8 mouse cellular contexts compared by ENCODE assay signal in genomic region chr4:129514300-129514898, GRCm38 (mm10). TPM values are rescaled to one million over a fixed set of nuclear protein-coding genes. Genes with fewer than 3 reads are reported as not detected.
DNase-seq lines count a peak whose midpoint lies in the region; ATAC-seq lines count a peak whose summit lies in the region.

No protein-coding gene starts in this region.

- under 1% methylated on average over 35 of the region's 35 CpGs for WGBS in hindbrain, embryonic 10.5 days
- 1% methylated on average over 34 of the region's 35 CpGs for WGBS in limb, embryonic 15.5 days
- WGBS in stomach, embryonic 16.5 days = under 1% methylated on average over 29 of the region's 35 CpGs

- ATAC-seq in erythroblast, adult 5-6 weeks (replicated peaks; ENCODE audit: low FRiP score, poor library complexity, severe bottlenecking) = 0 out of 2 replicates have a peak, but pooled peaks have one; percentile 19
- peak; percentile 20; the same call in 1 of the 2 replicates for ATAC-seq in limb, embryonic 15.5 days (ENCODE audit: insufficient number of reproducible peaks, low FRiP score, low TSS enrichment, low read depth)
- ATAC-seq in monocyte, adult 5-6 weeks (replicated peaks; ENCODE audit: insufficient number of reproducible peaks, low FRiP score, low TSS enrichment, poor library complexity, severe bottlenecking) = peak; percentile 52
- peak; percentile 47 for ATAC-seq in stomach, embryonic 16.5 days (ENCODE audit: insufficient read depth, low FRiP score)

- peak overlapping the region; percentile 90 for H3K4me3 ChIP-seq in hindbrain, embryonic 10.5 days
- peak overlapping the region; percentile 96 for H3K4me3 ChIP-seq in limb, embryonic 15.5 days
- H3K4me3 ChIP-seq in stomach, embryonic 16.5 days (replicated peaks; ENCODE audit: low read length) = peak overlapping the region; percentile 93

- peak overlapping the region; percentile 100 for H3K27ac ChIP-seq in hindbrain, embryonic 10.5 days
- H3K27ac ChIP-seq in limb, embryonic 15.5 days = peak overlapping the region; percentile 95
- peak overlapping the region; percentile 94 for H3K27ac ChIP-seq in stomach, embryonic 16.5 days (ENCODE audit: low read length)

- peak; percentile 28 to 45 for DNase-seq in cerebellum, postnatal 25 days
- DNase-seq in cerebellum, adult 11-12 months = no peak
- DNase-seq in ZHBTc4 (ENCODE audit: low read depth, low spot score) = peak; percentile 84
- peak; percentile 78 for DNase-seq in hindbrain, embryonic 10.5 days (ENCODE audit: low spot score)

- H3K9ac ChIP-seq in limb, embryonic 15.5 days = peak overlapping the region; percentile 99
- H3K9ac ChIP-seq in stomach, embryonic 16.5 days (ENCODE audit: low read length) = peak overlapping the region; percentile 100

- H3K4me1 ChIP-seq in hindbrain, embryonic 10.5 days (replicated peaks) = peaks cover 63% of the 10 kb centered on the region
- H3K4me1 ChIP-seq in limb, embryonic 15.5 days = peaks cover 28% of the 10 kb centered on the region
- H3K4me1 ChIP-seq in stomach, embryonic 16.5 days (ENCODE audit: control insufficient read depth, insufficient read depth, low read length) = peaks cover 9% of the 10 kb centered on the region; the same call in 1 of the 2 replicates

- H3K4me2 ChIP-seq in limb, embryonic 15.5 days = peak overlapping the region; percentile 72
- H3K4me2 ChIP-seq in stomach, embryonic 16.5 days (ENCODE audit: low read depth, low read length) = peak overlapping the region; percentile 79

- H3K36me3 ChIP-seq in hindbrain, embryonic 10.5 days = peaks cover 49% of the 10 kb centered on the region
- H3K36me3 ChIP-seq in limb, embryonic 15.5 days = peaks cover 27% of the 10 kb centered on the region
- H3K36me3 ChIP-seq in stomach, embryonic 16.5 days (ENCODE audit: control insufficient read depth, insufficient read depth, low read length) = no peaks in the 10 kb centered on the region

- no peaks in the 10 kb centered on the region for H3K27me3 ChIP-seq in hindbrain, embryonic 10.5 days (ENCODE audit: insufficient read depth, poor library complexity, severe bottlenecking)
- no peaks in the 10 kb centered on the region for H3K27me3 ChIP-seq in limb, embryonic 15.5 days
- no peaks in the 10 kb centered on the region for H3K27me3 ChIP-seq in stomach, embryonic 16.5 days (ENCODE audit: control insufficient read depth, insufficient read depth, low read length)

- H3K9me3 ChIP-seq in hindbrain, embryonic 10.5 days = no peaks in the 10 kb centered on the region
- no peaks in the 10 kb centered on the region for H3K9me3 ChIP-seq in limb, embryonic 15.5 days
- no peaks in the 10 kb centered on the region for H3K9me3 ChIP-seq in stomach, embryonic 16.5 days (replicated peaks; ENCODE audit: control insufficient read depth, low read length)

RNA-seq across cellular contexts. Expression of gene Marcksl1, which starts 1.0 kb away (rescaled TPM):
- 12.5 and 23.4 TPM in 2 replicates for total RNA-seq in erythroblast, adult 5-6 weeks (2015; ENCODE audit: low replicate concordance)
- 7.4 and 13.1 TPM in 2 replicates for total RNA-seq in erythroblast, adult 5-6 weeks (2017; ENCODE audit: low replicate concordance)
- polyA plus RNA-seq in hindbrain, embryonic 10.5 days (2016; fragmentation: Nextera tagmentation; extraction: Ambion mirVana) = 1,645 and 2,027 TPM in 2 replicates
- polyA plus RNA-seq in limb, embryonic 15.5 days (2015; fragmentation: Nextera tagmentation; extraction: Ambion mirVana) = 445 and 538 TPM in 2 replicates
- 11.7 to 14.4 TPM (median 14.4 TPM) in 3 replicates for total RNA-seq in monocyte, adult 5-6 weeks (2017)
- 259 and 296 TPM in 2 replicates for polyA plus RNA-seq in stomach, embryonic 16.5 days (2015; fragmentation: Nextera tagmentation; extraction: Ambion mirVana)

RNA-seq across cellular contexts. Expression of gene Fam229a, which starts 23.4 kb away (rescaled TPM):
- 3.3 TPM in 1 of 2 replicates, not detected in the other for total RNA-seq in erythroblast, adult 5-6 weeks (2015; ENCODE audit: low replicate concordance)
- total RNA-seq in erythroblast, adult 5-6 weeks (2017; ENCODE audit: low replicate concordance) = 0.68 and 2.1 TPM in 2 replicates
- 0.41 TPM in 1 of 2 replicates, not detected in the other for polyA plus RNA-seq in hindbrain, embryonic 10.5 days (2016; fragmentation: Nextera tagmentation; extraction: Ambion mirVana)
- not detected in 2 replicates for polyA plus RNA-seq in limb, embryonic 15.5 days (2015; fragmentation: Nextera tagmentation; extraction: Ambion mirVana)
- total RNA-seq in monocyte, adult 5-6 weeks (2017) = not detected in 3 replicates
- polyA plus RNA-seq in stomach, embryonic 16.5 days (2015; fragmentation: Nextera tagmentation; extraction: Ambion mirVana) = not detected in 2 replicates

RNA-seq across cellular contexts. Expression of gene Tssk3, which starts 23.6 kb away (rescaled TPM):
- total RNA-seq in erythroblast, adult 5-6 weeks (2015; ENCODE audit: low replicate concordance) = not detected in 2 replicates
- total RNA-seq in erythroblast, adult 5-6 weeks (2017; ENCODE audit: low replicate concordance) = not detected in 2 replicates
- not detected in 2 replicates for polyA plus RNA-seq in hindbrain, embryonic 10.5 days (2016; fragmentation: Nextera tagmentation; extraction: Ambion mirVana)
- not detected in 2 replicates for polyA plus RNA-seq in limb, embryonic 15.5 days (2015; fragmentation: Nextera tagmentation; extraction: Ambion mirVana)
- total RNA-seq in monocyte, adult 5-6 weeks (2017) = not detected in 3 replicates
- not detected in 2 replicates for polyA plus RNA-seq in stomach, embryonic 16.5 days (2015; fragmentation: Nextera tagmentation; extraction: Ambion mirVana)

RNA-seq across cellular contexts. Expression of gene Hdac1, which starts 28.1 kb away (rescaled TPM):
- total RNA-seq in erythroblast, adult 5-6 weeks (2015; ENCODE audit: low replicate concordance) = 41.1 and 45.8 TPM in 2 replicates
- total RNA-seq in erythroblast, adult 5-6 weeks (2017; ENCODE audit: low replicate concordance) = 27.0 and 42.9 TPM in 2 replicates
- polyA plus RNA-seq in hindbrain, embryonic 10.5 days (2016; fragmentation: Nextera tagmentation; extraction: Ambion mirVana) = 241 and 286 TPM in 2 replicates
- polyA plus RNA-seq in limb, embryonic 15.5 days (2015; fragmentation: Nextera tagmentation; extraction: Ambion mirVana) = 196 and 204 TPM in 2 replicates
- 62.9 to 100 TPM (median 82.2 TPM) in 3 replicates for total RNA-seq in monocyte, adult 5-6 weeks (2017)
- 195 and 205 TPM in 2 replicates for polyA plus RNA-seq in stomach, embryonic 16.5 days (2015; fragmentation: Nextera tagmentation; extraction: Ambion mirVana)

RNA-seq across cellular contexts. Expression of gene Bsdc1, which starts 53.0 kb away (rescaled TPM):
- 720 and 842 TPM in 2 replicates for total RNA-seq in erythroblast, adult 5-6 weeks (2015; ENCODE audit: low replicate concordance)
- total RNA-seq in erythroblast, adult 5-6 weeks (2017; ENCODE audit: low replicate concordance) = 1,074 and 1,469 TPM in 2 replicates
- polyA plus RNA-seq in hindbrain, embryonic 10.5 days (2016; fragmentation: Nextera tagmentation; extraction: Ambion mirVana) = 22.2 and 24.8 TPM in 2 replicates
- 30.2 and 30.8 TPM in 2 replicates for polyA plus RNA-seq in limb, embryonic 15.5 days (2015; fragmentation: Nextera tagmentation; extraction: Ambion mirVana)
- 52.2 to 66.3 TPM (median 52.5 TPM) in 3 replicates for total RNA-seq in monocyte, adult 5-6 weeks (2017)
- 28.0 and 30.5 TPM in 2 replicates for polyA plus RNA-seq in stomach, embryonic 16.5 days (2015; fragmentation: Nextera tagmentation; extraction: Ambion mirVana)
